Mouse (Mus musculus) T-helper 2 cell (primary cell): ENCODE results near the gene 4931423N10Rik.
"Not testable (repeated sequence)": the region's sequence is repeated elsewhere in the genome, so short reads cannot be mapped to it uniquely, and the experiment has no call there.

ENCODE experiments used
- in situ Hi-C: fragments of 300-600 bp; cut with MboI, MseI; formaldehyde crosslinking; loops from one replicate; pipeline ENCODE4 v1.15.1; 2025; ENCODE audit warnings: high pct_unique_total_duplicates

The 4931423N10Rik gene

GRCm38 (mm10) chr2:23207070-23207526 lies at the start of gene 4931423N10Rik:
Gene 4931423N10Rik (plus strand): TSS chr2:23207476.
- in situ Hi-C loops: no loop called here

GRCm38 (mm10) chr2:23172305-23172704 lies 35.0 kb upstream of the 4931423N10Rik start:
- in situ Hi-C loops: loop anchor here (25.0 kb wide), 1 partner anchor 1215 kb away; no protein-coding TSS in a partner anchor

- in situ Hi-C loops: loop anchor here (10.0 kb wide), 1 partner anchor 330 kb away; no protein-coding TSS in a partner anchor
Observed at GRCm38 (mm10) chr2:23194366-23194765, 12.9 kb upstream of the 4931423N10Rik start.

GRCm38 (mm10) chr2:23201034-23201433 lies 6.2 kb upstream of the 4931423N10Rik start:
- in situ Hi-C loops: no loop called here

- in situ Hi-C loops: no loop called here
Observed at GRCm38 (mm10) chr2:23202900-23203670, 4.2 kb upstream of the 4931423N10Rik start.

GRCm38 (mm10) chr2:23213661-23214060 lies 6.4 kb downstream of the 4931423N10Rik start:
- in situ Hi-C loops: no loop called here

- in situ Hi-C loops: no loop called here
Observed at GRCm38 (mm10) chr2:23225199-23225598, 17.9 kb downstream of the 4931423N10Rik start.

GRCm38 (mm10) chr2:23228463-23228862 lies 21.2 kb downstream of the 4931423N10Rik start:
- in situ Hi-C loops: no loop called here

GRCm38 (mm10) chr2:23234065-23234773 lies 26.9 kb downstream of the 4931423N10Rik start:
- in situ Hi-C loops: no loop called here

- in situ Hi-C loops: not testable (repeated sequence)
Observed at GRCm38 (mm10) chr2:23290991-23291390, 83.7 kb downstream of the 4931423N10Rik start.

- in situ Hi-C loops: loop anchor here (25.0 kb wide), 1 partner anchor 903 kb away; no protein-coding TSS in a partner anchor
Observed at GRCm38 (mm10) chr2:23314869-23315268, 107.6 kb downstream of the 4931423N10Rik start.
